Comparison of ENCODE assay signal across 10 mouse cellular contexts in genomic region chr14:79617121-79617828, GRCm38 (mm10). TPM values are rescaled to one million over a fixed set of nuclear protein-coding genes. Genes with fewer than 3 reads are reported as not detected.
A peak's percentile ranks its signal among the peaks of the same experiment; 100 is the strongest.
DNase-seq lines count a peak whose midpoint lies in the region; ATAC-seq lines count a peak whose summit lies in the region.
"Had no signal": no experiment of that assay in that cellular context is flagged by ENCODE, and none has a peak within 500 bp of the region (broad histone marks: within the 10 kb centered on the region; RNA-seq: fewer than 3 reads in every experiment).

No protein-coding gene starts in this region.

- H3K9me3 ChIP-seq in kidney, embryonic 14.5 days (ENCODE audit: control insufficient read depth, low read length): no peaks in the 10 kb centered on the region

- peaks cover 59% of the 10 kb centered on the region for H3K36me3 ChIP-seq in kidney, embryonic 14.5 days (ENCODE audit: control insufficient read depth, insufficient read depth, low read length)

- H3K4me3 ChIP-seq in kidney, embryonic 14.5 days (ENCODE audit: low read length): no peak overlapping the region

- intact Hi-C loops in heart, postnatal 10 days (cut with DNase I): loop anchor here (5.0 to 10.0 kb wide), 2 partner anchors 298 to 600 kb away; no protein-coding TSS in a partner anchor

- no peak overlapping the region for H3K27ac ChIP-seq in kidney, embryonic 14.5 days (ENCODE audit: low read depth, low read length)
- H3K27ac ChIP-seq: macrophage had no signal

- no peak; the same call in 1 of the 2 replicates for ATAC-seq in granulocyte monocyte progenitor cell, adult 5-6 weeks (replicated peaks; ENCODE audit: poor library complexity, severe bottlenecking)
- no peak for ATAC-seq in kidney, embryonic 14.5 days (ENCODE audit: low FRiP score, low TSS enrichment)

- no peaks in the 10 kb centered on the region for H3K27me3 ChIP-seq in kidney, embryonic 14.5 days (ENCODE audit: control insufficient read depth, insufficient read depth, low read length)

- no peak overlapping the region for H3K4me2 ChIP-seq in kidney, embryonic 14.5 days (replicated peaks; ENCODE audit: low read depth, low read length)

- 90% methylated on average over 8 of the region's 8 CpGs for WGBS in kidney, embryonic 14.5 days

- H3K9ac ChIP-seq in kidney, embryonic 14.5 days (ENCODE audit: low read depth, low read length): no peak overlapping the region

- peaks cover 6% of the 10 kb centered on the region; the same call in 1 of the 2 replicates for H3K4me1 ChIP-seq in kidney, embryonic 14.5 days (ENCODE audit: control insufficient read depth, insufficient read depth, low read length)

- peak; percentile 11 to 19 for DNase-seq in heart, postnatal 10 days
- DNase-seq in heart, postnatal 4 days: no peak
- DNase-seq in 416B (ENCODE audit: low read depth) (peak; percentile 48), NIH3T3 (ENCODE audit: low read depth) (peak; percentile 55)
- DNase-seq in layer of hippocampus, postnatal 14 days (ENCODE audit: low spot score in 2 of 2): peak; percentile 23 to 79
- DNase-seq in urinary bladder, adult 2 months (ENCODE audit: low spot score): no peak
- DNase-seq: adrenal gland, adult 8-10 months had no signal

RNA-seq across cellular contexts. Expression of gene Sugt1, which starts 29.8 kb away (rescaled TPM):
- 10 to 100 TPM; 83.3 to 89.9 TPM for total RNA-seq in heart, postnatal 10 days (2021)
- 100 to 1,000 TPM in 1 of 2 experiments, 10 to 100 TPM in 1; 99.3 to 107 TPM for total RNA-seq in heart, postnatal 4 days (2021)
- 10 to 100 TPM; 87.2 to 89.7 TPM for total RNA-seq in layer of hippocampus, postnatal 14 days (2021)
- 80.8 and 116 TPM in 2 replicates for total RNA-seq in granulocyte monocyte progenitor cell, adult 5-6 weeks (2014; fragmentation: Nextera tagmentation)
- 92.4 and 133 TPM in 2 replicates for total RNA-seq in granulocyte monocyte progenitor cell, adult 5-6 weeks (2017)
- 49.3 and 59.6 TPM in 2 replicates for polyA plus RNA-seq in urinary bladder, adult 2 months (2012; rRNA removed)
- 135 and 166 TPM in 2 replicates for polyA plus RNA-seq in kidney, embryonic 14.5 days (2014; fragmentation: Nextera tagmentation; extraction: Ambion mirVana)

RNA-seq across cellular contexts. Expression of gene Cnmd, which starts 44.7 kb away (rescaled TPM):
- total RNA-seq in heart, postnatal 10 days (2021): not detected
- total RNA-seq in heart, postnatal 4 days (2021): under 1 TPM in 1 of 2 experiments, not detected in 1; 0.43 TPM
- total RNA-seq in layer of hippocampus, postnatal 14 days (2021): 1 to 10 TPM; 1.8 to 2.6 TPM
- not detected in 2 replicates for total RNA-seq in granulocyte monocyte progenitor cell, adult 5-6 weeks (2014; fragmentation: Nextera tagmentation)
- not detected in 2 replicates for total RNA-seq in granulocyte monocyte progenitor cell, adult 5-6 weeks (2017)
- polyA plus RNA-seq in urinary bladder, adult 2 months (2012; rRNA removed): 1.7 and 2.1 TPM in 2 replicates
- polyA plus RNA-seq in kidney, embryonic 14.5 days (2014; fragmentation: Nextera tagmentation; extraction: Ambion mirVana): 1.8 and 2.4 TPM in 2 replicates
- polyA plus RNA-seq: macrophage had no signal

Comparison
In these comparisons a context has a peak if more than half of its experiments do, and no peak if none do; other contexts are left out.
1. DNase-seq: peak in heart, postnatal 10 days (2 of 2), 416B (single experiment), NIH3T3 (single experiment) and layer of hippocampus, postnatal 14 days (2 of 2); none in heart, postnatal 4 days (single experiment) and urinary bladder, adult 2 months (single experiment).